ENCODE assay signal across 22 mouse cellular contexts in the genomic region with DNA sequence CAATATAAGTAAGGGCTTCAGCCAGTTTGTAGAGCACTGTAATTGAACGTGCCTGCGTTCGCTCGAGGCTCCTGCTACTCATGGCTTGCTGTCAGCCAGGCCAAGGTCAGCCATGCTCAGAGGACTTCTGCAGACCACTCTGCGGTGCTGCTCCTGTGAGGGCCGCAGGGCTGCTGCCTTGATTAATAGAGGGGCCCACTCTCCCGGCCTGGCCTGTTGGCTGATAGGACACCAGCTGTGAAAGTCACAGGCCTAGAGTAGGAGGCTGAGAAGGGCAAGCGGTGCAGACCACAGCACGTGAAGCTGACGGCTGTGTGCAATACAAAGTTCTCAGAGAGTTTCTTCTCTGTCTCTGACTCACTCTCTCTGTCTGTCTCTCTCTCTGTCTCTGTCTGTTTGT.
A peak's percentile ranks its signal among the peaks of the same experiment; 100 is the strongest.
DNase-seq lines count a peak whose midpoint lies in the region; ATAC-seq lines count a peak whose summit lies in the region.
"Had no signal": no experiment of that assay in that cellular context is flagged by ENCODE, and none has a peak within 500 bp of the region (broad histone marks: within the 10 kb centered on the region; RNA-seq: fewer than 3 reads in every experiment).

No protein-coding gene starts in this region.

- peaks cover 42% of the 10 kb centered on the region for H3K4me1 ChIP-seq in hindbrain, embryonic 10.5 days (replicated peaks)
- peaks cover 3% of the 10 kb centered on the region; the same call in 1 of the 2 replicates for H3K4me1 ChIP-seq in hindbrain, embryonic 16.5 days (ENCODE audit: control insufficient read depth, insufficient read depth, low read depth, low read length)
- H3K4me1 ChIP-seq in midbrain, embryonic 10.5 days: peaks cover 39% of the 10 kb centered on the region
- no peaks in the 10 kb centered on the region for H3K4me1 ChIP-seq in midbrain, embryonic 16.5 days (ENCODE audit: control insufficient read depth, insufficient read depth, low read length)
- peaks cover 15% of the 10 kb centered on the region for H3K4me1 ChIP-seq in midbrain, embryonic 14.5 days (ENCODE audit: control insufficient read depth, insufficient read depth, low read length)
- H3K4me1 ChIP-seq: liver, embryonic 13.5 days; lung, embryonic 15.5 days had no signal

- H3K27ac ChIP-seq in hindbrain, embryonic 10.5 days: peak overlapping the region; percentile 35; the same call in 1 of the 2 replicates
- no peak overlapping the region for H3K27ac ChIP-seq in hindbrain, embryonic 16.5 days (ENCODE audit: low read depth, low read length)
- 0 out of 2 replicates have a peak overlapping the region, but pooled peaks have one; percentile 34 for H3K27ac ChIP-seq in midbrain, embryonic 10.5 days (replicated peaks)
- H3K27ac ChIP-seq in midbrain, embryonic 16.5 days (ENCODE audit: low read length): no peak overlapping the region
- H3K27ac ChIP-seq in midbrain, embryonic 14.5 days (replicated peaks; ENCODE audit: low read depth, low read length): peak overlapping the region; percentile 46; the same call in 1 of the 2 replicates
- H3K27ac ChIP-seq: embryonic facial prominence, embryonic 12.5 days; forebrain, embryonic 15.5 days; hindbrain, embryonic 14.5 days; left cerebral cortex, adult 2 months; limb, embryonic 12.5 days; liver, embryonic 13.5 days; lung, embryonic 15.5 days; macrophage; neural tube, embryonic 12.5 days had no signal

- intact Hi-C loops in gastrocnemius, postnatal 14 days (cut with DNase I; ENCODE audit: low total_unique reads): no loop called here

- no peak for ATAC-seq in hindbrain, embryonic 16.5 days
- ATAC-seq in midbrain, embryonic 16.5 days: no peak
- no peak; the same call in 1 of the 2 replicates for ATAC-seq in midbrain, embryonic 14.5 days (ENCODE audit: low FRiP score, low TSS enrichment)
- ATAC-seq: forebrain, embryonic 15.5 days had no signal

- H3K4me3 ChIP-seq in hindbrain, embryonic 10.5 days: no peak overlapping the region
- H3K4me3 ChIP-seq in hindbrain, embryonic 16.5 days (ENCODE audit: low read length): no peak overlapping the region
- no peak overlapping the region for H3K4me3 ChIP-seq in midbrain, embryonic 10.5 days
- no peak overlapping the region for H3K4me3 ChIP-seq in midbrain, embryonic 16.5 days (ENCODE audit: low read depth, low read length)
- no peak overlapping the region for H3K4me3 ChIP-seq in midbrain, embryonic 14.5 days (replicated peaks; ENCODE audit: low read depth, low read length)
- H3K4me3 ChIP-seq: embryonic facial prominence, embryonic 12.5 days; forebrain, embryonic 15.5 days; left cerebral cortex, adult 2 months; limb, embryonic 12.5 days; liver, embryonic 13.5 days; lung, embryonic 15.5 days; neural tube, embryonic 12.5 days had no signal

- no peak overlapping the region for H3K4me2 ChIP-seq in hindbrain, embryonic 16.5 days (ENCODE audit: low read length)
- H3K4me2 ChIP-seq in midbrain, embryonic 16.5 days (ENCODE audit: low read length): no peak overlapping the region
- H3K4me2 ChIP-seq in midbrain, embryonic 14.5 days (ENCODE audit: low read length): no peak overlapping the region
- H3K4me2 ChIP-seq: embryonic facial prominence, embryonic 12.5 days; forebrain, embryonic 15.5 days; hindbrain, embryonic 14.5 days; limb, embryonic 12.5 days; liver, embryonic 13.5 days; lung, embryonic 15.5 days; neural tube, embryonic 12.5 days had no signal

- no peaks in the 10 kb centered on the region for H3K36me3 ChIP-seq in hindbrain, embryonic 10.5 days
- no peaks in the 10 kb centered on the region for H3K36me3 ChIP-seq in hindbrain, embryonic 16.5 days (ENCODE audit: control insufficient read depth, insufficient read depth, low read length)
- H3K36me3 ChIP-seq in midbrain, embryonic 10.5 days: no peaks in the 10 kb centered on the region
- H3K36me3 ChIP-seq in midbrain, embryonic 16.5 days (ENCODE audit: control insufficient read depth, insufficient read depth, low read length): no peaks in the 10 kb centered on the region
- no peaks in the 10 kb centered on the region for H3K36me3 ChIP-seq in midbrain, embryonic 14.5 days (ENCODE audit: control insufficient read depth, insufficient read depth, low read length)
- H3K36me3 ChIP-seq: embryonic facial prominence, embryonic 12.5 days; forebrain, embryonic 15.5 days; limb, embryonic 12.5 days; liver, embryonic 13.5 days; lung, embryonic 15.5 days; neural tube, embryonic 12.5 days had no signal

- no peaks in the 10 kb centered on the region for H3K27me3 ChIP-seq in hindbrain, embryonic 10.5 days (ENCODE audit: insufficient read depth, poor library complexity, severe bottlenecking)
- H3K27me3 ChIP-seq in hindbrain, embryonic 16.5 days (replicated peaks; ENCODE audit: control insufficient read depth, insufficient read depth, low read length): no peaks in the 10 kb centered on the region
- no peaks in the 10 kb centered on the region for H3K27me3 ChIP-seq in midbrain, embryonic 10.5 days (ENCODE audit: low read depth, poor library complexity, severe bottlenecking)
- H3K27me3 ChIP-seq in midbrain, embryonic 16.5 days (ENCODE audit: control insufficient read depth, insufficient read depth, low read depth, low read length): no peaks in the 10 kb centered on the region
- no peaks in the 10 kb centered on the region for H3K27me3 ChIP-seq in midbrain, embryonic 14.5 days (ENCODE audit: control insufficient read depth, insufficient read depth, low read length)
- H3K27me3 ChIP-seq: forebrain, embryonic 15.5 days; limb, embryonic 12.5 days; liver, embryonic 13.5 days; lung, embryonic 15.5 days; neural tube, embryonic 12.5 days had no signal

- DNase-seq in embryo, embryonic 11 days: peak; percentile 35
- DNase-seq in embryo, embryonic 9.5 days (ENCODE audit: extremely low spot score): no peak
- DNase-seq in hindbrain, embryonic 10.5 days (ENCODE audit: low spot score): no peak
- no peak for DNase-seq in midbrain, embryonic 10.5 days (ENCODE audit: low spot score)
- DNase-seq in midbrain, embryonic 14.5 days: no peak
- no peak for DNase-seq in gastrocnemius, postnatal 14 days
- DNase-seq: cerebellum, adult 11 months; cerebellum, postnatal 14 days; kidney, adult 9 months; liver, embryonic 13.5 days; right cerebral cortex, postnatal 14 days; thymus, postnatal 14 days had no signal

- no peaks in the 10 kb centered on the region for H3K9me3 ChIP-seq in hindbrain, embryonic 10.5 days
- no peaks in the 10 kb centered on the region for H3K9me3 ChIP-seq in hindbrain, embryonic 16.5 days (ENCODE audit: control insufficient read depth, low read length)
- H3K9me3 ChIP-seq in midbrain, embryonic 10.5 days (replicated peaks): no peaks in the 10 kb centered on the region
- H3K9me3 ChIP-seq in midbrain, embryonic 16.5 days (replicated peaks; ENCODE audit: control insufficient read depth, low read length, poor library complexity, severe bottlenecking): no peaks in the 10 kb centered on the region
- H3K9me3 ChIP-seq in midbrain, embryonic 14.5 days (ENCODE audit: control insufficient read depth, low read length): no peaks in the 10 kb centered on the region
- H3K9me3 ChIP-seq: embryonic facial prominence, embryonic 12.5 days; forebrain, embryonic 15.5 days; limb, embryonic 12.5 days; liver, embryonic 13.5 days; lung, embryonic 15.5 days; neural tube, embryonic 12.5 days had no signal

- WGBS in hindbrain, embryonic 10.5 days: 55% methylated on average over 10 of the region's 10 CpGs
- WGBS in hindbrain, embryonic 16.5 days: 42% methylated on average over 10 of the region's 10 CpGs
- WGBS in midbrain, embryonic 10.5 days: 68% methylated on average over 10 of the region's 10 CpGs
- WGBS in midbrain, embryonic 16.5 days: 35% methylated on average over 10 of the region's 10 CpGs
- 44% methylated on average over 10 of the region's 10 CpGs for WGBS in midbrain, embryonic 14.5 days

- no peak overlapping the region for H3K9ac ChIP-seq in hindbrain, embryonic 16.5 days (ENCODE audit: low read depth, low read length)
- H3K9ac ChIP-seq in midbrain, embryonic 16.5 days (ENCODE audit: low read depth, low read length): no peak overlapping the region
- H3K9ac ChIP-seq in midbrain, embryonic 14.5 days (replicated peaks; ENCODE audit: low read length): no peak overlapping the region
- H3K9ac ChIP-seq: embryonic facial prominence, embryonic 12.5 days; forebrain, embryonic 15.5 days; hindbrain, embryonic 14.5 days; limb, embryonic 12.5 days; liver, embryonic 13.5 days; lung, embryonic 15.5 days; neural tube, embryonic 12.5 days had no signal

Comparison
In these comparisons a context has a peak if more than half of its experiments do, and no peak if none do; other contexts are left out.
1. H3K27ac ChIP-seq: peak in hindbrain, embryonic 10.5 days (single experiment), midbrain, embryonic 10.5 days (single experiment) and midbrain, embryonic 14.5 days (single experiment); none in hindbrain, embryonic 16.5 days (single experiment) and midbrain, embryonic 16.5 days (single experiment).